Mouse (Mus musculus): ENCODE measurements at regions not wholly inside any gene's neighbourhood (a gene's known extent, or its start where the extent isn't known, plus 50 kb on each side); places are given as distances from the start of the nearest gene placed in this dataset.

DNA sequence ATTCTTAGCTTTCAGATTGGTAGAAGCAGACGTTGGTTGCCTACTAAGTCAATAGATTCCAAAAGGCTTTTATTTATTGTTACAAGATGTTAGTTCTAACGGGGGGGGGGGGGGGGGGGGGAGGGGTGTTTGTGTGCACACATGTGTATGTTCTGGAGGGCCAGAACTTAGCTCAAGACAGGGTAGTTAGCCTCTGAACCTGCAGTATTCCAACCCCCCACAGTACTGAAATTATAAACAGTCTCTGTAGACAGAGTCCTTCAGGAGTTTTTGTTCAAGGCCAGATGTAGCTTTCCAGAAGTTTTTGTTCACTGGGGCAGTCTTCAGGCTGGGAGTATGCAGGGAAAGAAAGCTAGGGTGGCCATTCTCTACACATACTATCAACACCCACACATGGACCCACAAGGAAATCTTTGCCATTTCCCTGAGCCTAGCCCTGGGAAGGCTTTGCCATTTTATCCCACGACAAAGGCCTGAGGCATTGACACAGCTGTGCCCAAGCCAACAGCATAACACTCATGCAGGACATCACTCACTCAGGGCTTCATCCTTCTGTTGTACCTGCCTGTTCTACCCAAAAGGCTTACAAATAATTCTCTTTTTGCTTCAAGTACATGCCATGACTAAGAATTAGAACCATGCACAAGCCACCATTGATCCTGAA, 123.6 kb upstream of the Peli1 start:
- H3K4me1 ChIP-seq (ENCODE audit: control insufficient read depth, insufficient read depth, low read length): no peaks in the 10 kb centered on the region
- TF ChIP-seq CTCF (IDR thresholded peaks at IDR 0.05; ENCODE audit: low read depth, low read length): no peak
- no peak for TF ChIP-seq POLR2A (IDR thresholded peaks at IDR 0.05; ENCODE audit: borderline replicate concordance, low read depth, low read length)

DNA sequence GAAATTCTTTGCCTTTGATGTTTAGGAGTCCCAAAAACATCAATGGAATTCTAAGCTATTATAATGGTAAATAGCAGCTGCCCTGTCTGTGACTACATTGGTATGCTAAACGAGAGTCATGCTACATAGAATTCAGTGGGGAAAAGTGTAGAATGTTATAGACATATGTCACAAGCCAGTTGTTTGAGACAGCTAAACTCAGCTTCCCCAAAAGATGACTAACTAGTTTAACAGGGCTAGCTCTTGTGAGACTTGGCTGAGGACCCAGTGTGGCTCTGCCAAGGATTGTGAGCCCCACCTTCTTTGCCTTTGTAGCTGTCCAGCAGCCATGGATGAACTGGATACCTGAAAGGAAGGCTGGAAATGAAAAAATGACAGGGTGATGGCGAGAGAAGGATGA, 122.8 kb upstream of the Peli1 start:
- Histone ChIP-seq H3K27ac (ENCODE audit: insufficient read depth, low read depth, low read length) (no peak overlapping the region), H3K4me1 (ENCODE audit: control insufficient read depth, insufficient read depth, low read length) (no peaks in the 10 kb centered on the region), H3K4me3 (ENCODE audit: insufficient read depth, low read length) (no peak overlapping the region)
- TF ChIP-seq CTCF (IDR thresholded peaks at IDR 0.05; ENCODE audit: low read depth, low read length) (no peak), POLR2A (IDR thresholded peaks at IDR 0.05; ENCODE audit: borderline replicate concordance, low read depth, low read length) (no peak)

More for the DNA sequence above, 123.6 kb upstream of the Peli1 start:
- no peak overlapping the region for H3K27ac ChIP-seq (ENCODE audit: insufficient read depth, low read depth, low read length)
- no peak overlapping the region for H3K4me3 ChIP-seq (ENCODE audit: insufficient read depth, low read length)

DNA sequence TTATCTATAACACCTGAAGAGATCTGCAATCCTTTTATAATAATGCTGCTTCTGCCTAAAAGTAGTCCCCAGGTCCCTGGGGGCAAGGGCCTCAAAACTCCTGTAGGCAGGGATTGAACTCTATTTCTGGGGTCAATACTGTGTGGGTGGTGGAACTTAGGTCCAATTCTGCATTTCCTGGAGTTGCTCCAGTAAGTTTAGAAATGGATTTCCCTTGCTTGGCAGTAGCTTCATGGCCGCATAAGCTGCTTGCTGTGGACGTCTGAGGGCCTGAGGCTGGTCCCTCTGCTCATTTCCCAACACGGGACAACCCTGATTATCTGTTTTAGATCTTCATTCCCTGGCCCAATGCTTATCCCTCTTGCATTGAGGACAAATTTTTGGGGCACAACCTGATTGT, 118.0 kb upstream of the Peli1 start:
- no peaks in the 10 kb centered on the region for H3K4me1 ChIP-seq (ENCODE audit: control insufficient read depth, insufficient read depth, low read length)
- TF ChIP-seq CTCF (IDR thresholded peaks at IDR 0.05; ENCODE audit: low read depth, low read length) (no peak), POLR2A (IDR thresholded peaks at IDR 0.05; ENCODE audit: borderline replicate concordance, low read depth, low read length) (no peak)

DNA sequence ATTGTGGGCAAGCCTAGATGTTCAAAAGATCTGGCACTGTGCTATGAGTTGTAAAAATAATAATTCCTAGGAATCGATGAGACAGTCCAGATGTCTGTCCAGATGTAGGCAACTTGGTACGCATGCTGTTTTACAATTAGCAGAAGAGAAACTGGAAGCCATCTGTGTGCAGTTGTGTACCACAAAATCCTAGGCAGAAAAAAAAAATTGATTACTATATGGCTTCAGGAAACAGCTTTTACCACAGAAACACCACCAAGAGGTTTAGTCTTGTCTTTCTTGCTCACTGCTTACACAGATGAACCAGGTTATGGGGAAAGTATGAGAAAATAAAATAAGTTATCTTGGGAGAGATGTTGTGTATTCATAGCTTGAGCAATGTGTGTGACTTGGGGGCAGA, 109.5 kb upstream of the Peli1 start:
- Histone ChIP-seq H3K4me3 (ENCODE audit: insufficient read depth, low read length) (no peak overlapping the region), H3K4me1 (ENCODE audit: control insufficient read depth, insufficient read depth, low read length) (peaks cover 11% of the 10 kb centered on the region), H3K27ac (ENCODE audit: insufficient read depth, low read depth, low read length) (no peak overlapping the region)
- TF ChIP-seq POLR2A (IDR thresholded peaks at IDR 0.05; ENCODE audit: borderline replicate concordance, low read depth, low read length) (no peak), CTCF (IDR thresholded peaks at IDR 0.05; ENCODE audit: low read depth, low read length) (no peak)

More for the DNA sequence above, 118.0 kb upstream of the Peli1 start:
- no peak overlapping the region for H3K4me3 ChIP-seq (ENCODE audit: insufficient read depth, low read length)
- no peak overlapping the region for H3K27ac ChIP-seq (ENCODE audit: insufficient read depth, low read depth, low read length)

DNA sequence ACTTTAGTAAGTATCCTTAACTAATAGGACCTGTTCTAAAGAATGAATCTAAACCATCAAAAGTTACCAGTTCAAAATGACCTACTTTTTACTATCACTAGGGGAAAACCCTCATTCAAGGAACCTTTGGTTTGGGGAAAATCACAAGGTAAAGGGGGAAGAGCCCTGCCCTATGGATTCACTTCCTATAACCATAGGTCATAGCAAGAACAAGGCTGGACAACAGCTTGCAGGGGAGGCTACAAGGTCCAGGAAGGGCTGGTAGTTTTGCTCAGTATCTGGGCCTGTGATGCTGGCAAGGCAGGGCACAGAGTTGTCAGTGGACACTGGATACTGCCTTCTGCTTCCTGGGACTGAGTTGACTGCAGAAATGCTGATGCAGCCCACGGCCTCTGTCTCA, 109.1 kb upstream of the Peli1 start:
- Histone ChIP-seq H3K4me1 (ENCODE audit: control insufficient read depth, insufficient read depth, low read length) (peaks cover 11% of the 10 kb centered on the region), H3K27ac (ENCODE audit: insufficient read depth, low read depth, low read length) (no peak overlapping the region), H3K4me3 (ENCODE audit: insufficient read depth, low read length) (no peak overlapping the region)
- no peak for TF ChIP-seq POLR2A (IDR thresholded peaks at IDR 0.05; ENCODE audit: borderline replicate concordance, low read depth, low read length)

DNA sequence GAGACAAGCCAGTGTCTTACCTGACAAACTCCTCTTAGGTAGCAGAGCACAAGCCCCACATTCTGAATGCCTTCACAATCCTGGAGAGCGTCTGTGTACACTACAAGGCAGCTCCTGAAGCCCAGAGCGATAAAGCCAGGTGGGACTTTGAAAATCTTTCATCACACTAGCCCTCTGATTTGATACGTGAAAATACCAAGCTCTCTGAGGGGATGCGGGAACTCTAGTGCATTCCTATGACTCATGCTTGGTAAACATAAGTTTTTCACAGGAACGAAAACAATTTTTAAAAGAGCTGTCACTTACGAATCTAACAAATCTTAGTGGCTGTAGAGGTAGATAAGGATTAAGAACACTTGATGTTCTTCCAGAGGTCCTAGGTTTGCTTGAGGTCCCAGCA, 108.6 kb upstream of the Peli1 start:
- no peak for TF ChIP-seq POLR2A (IDR thresholded peaks at IDR 0.05; ENCODE audit: borderline replicate concordance, low read depth, low read length)
- TF ChIP-seq CTCF (IDR thresholded peaks at IDR 0.05; ENCODE audit: low read depth, low read length): no peak
- H3K4me1 ChIP-seq (ENCODE audit: control insufficient read depth, insufficient read depth, low read length): peaks cover 11% of the 10 kb centered on the region
- H3K4me3 ChIP-seq (ENCODE audit: insufficient read depth, low read length): no peak overlapping the region
- H3K27ac ChIP-seq (ENCODE audit: insufficient read depth, low read depth, low read length): no peak overlapping the region

DNA sequence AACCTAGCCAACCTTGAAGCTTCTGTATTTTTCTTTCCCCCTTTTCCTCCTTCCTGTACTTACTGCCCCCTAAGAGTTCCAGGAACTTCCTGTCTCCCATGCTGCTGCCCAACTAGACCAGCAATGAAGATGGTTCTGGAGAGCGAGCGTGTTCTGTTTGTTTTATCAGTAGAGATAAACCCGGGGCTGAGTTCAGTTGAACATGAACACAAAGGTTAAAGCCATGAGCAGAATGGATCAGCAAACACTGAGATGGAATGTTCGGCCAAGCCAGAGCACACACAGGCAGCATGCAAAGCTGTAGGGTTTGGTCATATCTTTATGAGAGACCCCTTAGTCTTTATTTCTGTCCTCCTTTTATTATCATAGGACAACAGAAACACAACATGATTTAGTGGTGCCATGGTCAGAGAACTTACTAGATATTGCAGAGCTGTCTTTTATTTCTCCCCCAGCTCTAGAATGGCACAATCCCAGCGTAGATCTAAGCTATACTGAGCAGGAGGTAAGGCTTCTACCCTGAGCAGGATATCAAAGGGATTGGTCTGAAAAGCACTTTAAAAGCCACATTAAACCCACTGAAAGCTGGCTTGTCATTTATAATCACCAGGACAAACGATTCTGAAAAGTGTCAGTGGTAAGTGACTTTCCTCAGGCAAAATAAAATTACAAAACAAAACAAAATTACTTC, 105.9 kb upstream of the Peli1 start:
- TF ChIP-seq CTCF (IDR thresholded peaks at IDR 0.05; ENCODE audit: low read depth, low read length) (no peak), POLR2A (IDR thresholded peaks at IDR 0.05; ENCODE audit: borderline replicate concordance, low read depth, low read length) (no peak)
- peaks cover 11% of the 10 kb centered on the region for H3K4me1 ChIP-seq (ENCODE audit: control insufficient read depth, insufficient read depth, low read length)
- no peak overlapping the region for H3K4me3 ChIP-seq (ENCODE audit: insufficient read depth, low read length)
- H3K27ac ChIP-seq (ENCODE audit: insufficient read depth, low read depth, low read length): no peak overlapping the region

DNA sequence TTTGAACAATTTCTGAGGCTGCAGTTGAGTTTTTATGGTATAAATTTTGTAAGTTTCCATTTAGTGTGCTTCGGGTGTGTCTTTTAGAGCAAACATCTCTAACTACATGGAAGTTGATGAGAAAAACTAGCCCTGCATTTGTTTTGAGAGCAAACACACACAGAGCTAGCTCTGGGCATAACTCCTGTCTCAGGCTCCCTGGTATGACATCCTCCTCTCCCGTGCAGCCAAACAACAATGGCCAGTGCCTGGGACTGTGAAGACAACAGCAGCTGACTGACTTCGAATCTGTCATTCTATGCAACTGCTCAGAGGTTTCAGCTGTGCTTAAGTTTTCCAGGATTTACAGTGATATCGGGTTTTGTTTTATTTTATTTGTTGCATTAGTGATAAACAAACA, 105.3 kb upstream of the Peli1 start:
- Histone ChIP-seq H3K4me1 (ENCODE audit: control insufficient read depth, insufficient read depth, low read length) (peaks cover 11% of the 10 kb centered on the region), H3K27ac (ENCODE audit: insufficient read depth, low read depth, low read length) (no peak overlapping the region), H3K4me3 (ENCODE audit: insufficient read depth, low read length) (no peak overlapping the region)
- TF ChIP-seq POLR2A (IDR thresholded peaks at IDR 0.05; ENCODE audit: borderline replicate concordance, low read depth, low read length) (no peak), CTCF (IDR thresholded peaks at IDR 0.05; ENCODE audit: low read depth, low read length) (no peak)

DNA sequence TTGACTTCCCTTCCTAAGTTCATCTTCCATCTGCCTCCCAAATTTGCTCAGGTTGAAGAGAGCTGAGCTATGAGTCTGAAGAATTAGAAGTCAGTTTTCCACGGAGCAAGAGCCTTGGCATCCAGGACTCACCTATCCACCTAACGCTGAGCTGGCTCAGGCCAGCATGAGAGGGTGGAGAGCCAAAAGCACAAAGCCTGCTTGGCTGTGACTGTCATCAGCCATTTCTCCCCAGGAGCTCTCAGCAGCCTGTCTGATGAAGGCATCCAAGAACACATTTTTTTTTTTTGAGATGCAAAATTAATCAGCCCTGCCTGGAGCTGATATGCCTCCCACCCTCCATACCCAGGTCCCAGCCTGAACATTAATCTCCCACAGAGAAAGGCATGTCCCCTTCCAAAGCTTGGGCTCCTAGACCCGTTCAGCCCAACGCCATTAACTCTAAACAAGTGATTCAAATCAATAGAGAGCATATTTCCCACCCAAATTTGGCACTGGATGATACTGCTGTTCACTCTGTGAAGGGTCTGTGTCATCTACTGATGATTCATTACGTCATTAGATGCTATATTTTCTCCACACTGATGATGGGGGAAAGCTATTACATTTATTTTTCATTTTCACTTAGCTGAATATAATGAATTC, 103.8 kb upstream of the Peli1 start:
- Histone ChIP-seq H3K4me1 (ENCODE audit: control insufficient read depth, insufficient read depth, low read length) (peaks cover 4% of the 10 kb centered on the region), H3K27ac (ENCODE audit: insufficient read depth, low read depth, low read length) (no peak overlapping the region)
- TF ChIP-seq CTCF (IDR thresholded peaks at IDR 0.05; ENCODE audit: low read depth, low read length): no peak

DNA sequence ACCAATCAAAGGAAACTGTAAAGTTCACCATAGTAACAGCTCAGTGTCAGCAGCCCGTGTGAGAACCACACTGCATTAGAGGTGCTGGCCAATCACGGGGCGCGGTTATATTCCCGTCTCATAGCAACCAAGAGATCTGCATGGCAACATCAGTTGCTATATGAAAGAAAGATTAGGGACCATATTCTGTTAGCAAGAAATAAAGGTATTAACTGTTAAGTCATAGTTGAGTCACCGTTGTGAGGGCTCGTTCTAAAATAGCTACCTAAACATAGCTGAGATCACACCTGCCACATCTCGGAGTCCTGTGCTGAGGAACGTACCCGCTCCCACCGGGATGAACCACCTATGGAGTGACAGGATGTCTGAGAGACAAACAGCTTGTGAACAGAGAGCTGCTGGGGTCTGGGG, 103.2 kb upstream of the Peli1 start:
- no peak overlapping the region for H3K27ac ChIP-seq (ENCODE audit: insufficient read depth, low read depth, low read length)
- H3K4me3 ChIP-seq (ENCODE audit: insufficient read depth, low read length): no peak overlapping the region
- TF ChIP-seq CTCF (IDR thresholded peaks at IDR 0.05; ENCODE audit: low read depth, low read length) (no peak), POLR2A (IDR thresholded peaks at IDR 0.05; ENCODE audit: borderline replicate concordance, low read depth, low read length) (no peak)
- peaks cover 2% of the 10 kb centered on the region; the same call in 1 of the 2 replicates for H3K4me1 ChIP-seq (ENCODE audit: control insufficient read depth, insufficient read depth, low read length)

More for the DNA sequence above, 103.8 kb upstream of the Peli1 start:
- H3K4me3 ChIP-seq (ENCODE audit: insufficient read depth, low read length): no peak overlapping the region
